ENCODE assay signal across 1 mouse cellular context in the genomic region with DNA sequence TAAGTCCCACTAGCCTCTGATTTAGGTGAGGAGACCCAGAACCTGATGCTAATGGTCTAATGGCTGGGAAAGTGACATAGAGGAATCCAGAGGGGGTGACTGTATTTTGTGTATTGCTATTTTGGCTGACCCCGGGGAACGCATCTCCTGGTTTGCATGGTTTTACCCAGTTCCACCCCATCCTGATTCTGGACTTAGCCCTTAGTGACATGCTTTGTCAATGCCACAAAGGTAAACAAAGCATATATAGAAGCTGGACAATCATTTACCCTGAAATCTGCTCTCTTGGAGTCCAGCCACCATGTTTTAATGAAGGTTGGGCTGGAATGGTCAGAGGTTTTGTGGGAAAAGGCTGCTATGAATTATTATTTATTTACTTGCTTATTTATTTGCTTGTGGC.
TF ChIP-seq lines count a peak whose summit lies in the region.

No protein-coding gene starts in this region.

TF ChIP-seq in ES-E14, 5 proteins besides CTCF, POLR2A, EP300 and RAD21:
- TF ChIP-seq ZC3H11A (IDR thresholded peaks at IDR 0.05; ENCODE audit: borderline replicate concordance, low read depth, low read length): no peak
- no peak for TF ChIP-seq MAFK (IDR thresholded peaks at IDR 0.05; ENCODE audit: insufficient read depth, low read depth, low read length)
- no peak for TF ChIP-seq CHD2 (IDR thresholded peaks at IDR 0.05; ENCODE audit: low read depth, low read length)
- TF ChIP-seq HCFC1 (IDR thresholded peaks at IDR 0.05; ENCODE audit: borderline replicate concordance, insufficient read depth, low read length): no peak
- no peak for TF ChIP-seq ZNF384 (IDR thresholded peaks at IDR 0.05; ENCODE audit: low read depth, low read length)
